Mouse (Mus musculus) limb, embryonic 15.5 days (tissue): ENCODE data around the gene Dnajc6. TPM values are rescaled to one million over a fixed set of nuclear protein-coding genes. Genes with fewer than 3 reads are reported as not detected.
A peak's percentile ranks its signal among the peaks of the same experiment; 100 is the strongest.

ENCODE experiments used
- ATAC-seq: fragments of 200-750 bp; cut with Nextera tagmentation; 2 replicates; pipeline ENCODE4 v1.8.0; 2017; ENCODE audit warnings: low read depth, moderate TSS enrichment; ENCODE audit not compliant: insufficient number of reproducible peaks, low FRiP score, low TSS enrichment
- H3K27ac ChIP-seq: fragments of 300-500 bp; sonication (generic); 2 replicates; pipeline ENCODE4 v1.5.1; 2015; ENCODE audit warnings: moderate library complexity, mild to moderate bottlenecking, inconsistent platforms
- H3K27me3 ChIP-seq: fragments of 300-500 bp; sonication (generic); 2 replicates; pipeline ENCODE4 v1.6.1; 2015; ENCODE audit warnings: inconsistent platforms
- H3K36me3 ChIP-seq: fragments of 300-500 bp; sonication (generic); 2 replicates; pipeline ENCODE4 v1.6.1; 2015; ENCODE audit warnings: inconsistent platforms
- H3K4me1 ChIP-seq: fragments of 300-500 bp; sonication (generic); 2 replicates; pipeline ENCODE4 v1.6.1; 2015; ENCODE audit warnings: inconsistent platforms
- H3K4me2 ChIP-seq: fragments of 300-500 bp; sonication (generic); 2 replicates; pipeline ENCODE4 v1.6.1; 2015; ENCODE audit warnings: mild to moderate bottlenecking, inconsistent platforms
- H3K4me3 ChIP-seq: fragments of 300-500 bp; sonication (generic); 2 replicates; pipeline ENCODE4 v1.5.1; 2015; ENCODE audit warnings: mild to moderate bottlenecking, inconsistent platforms
- H3K9ac ChIP-seq: fragments of 300-500 bp; sonication (generic); 2 replicates; pipeline ENCODE4 v1.6.1; 2015; ENCODE audit warnings: inconsistent platforms
- H3K9me3 ChIP-seq: fragments of 300-500 bp; sonication (generic); 2 replicates; pipeline ENCODE4 v1.6.1; 2016; ENCODE audit warnings: inconsistent platforms
- WGBS: fragments of 180-500 bp; shearing (Covaris S2); methylation state at CpG from one replicate; pipeline ENCODE4 v1.1.7; 2015; 5-methylcytosine and 5-hydroxymethylcytosine counted together
- polyA plus RNA-seq: library from polyadenylated mRNA; unstranded; fragments of >200 nt; fragmentation: Nextera tagmentation; extraction: Ambion mirVana; gene quantifications from 2 replicates; pipeline ENCODE4 v1.2.1, GENCODE M21; 2015

Gene Dnajc6
- polyA plus RNA-seq, 1 experiment from 2014 or later, result 1.3 TPM

- H3K4me3 ChIP-seq, result no peak overlapping the region
- no peaks in the 10 kb centered on the region for H3K27me3 ChIP-seq
- no peak overlapping the region for H3K4me2 ChIP-seq
- H3K9me3 ChIP-seq, result no peaks in the 10 kb centered on the region
- WGBS, result 89% methylated on average over 5 of the region's 5 CpGs
- H3K27ac ChIP-seq, result no peak overlapping the region
- no peak overlapping the region for H3K9ac ChIP-seq
- no peak for ATAC-seq
- H3K4me1 ChIP-seq, result no peaks in the 10 kb centered on the region
- H3K36me3 ChIP-seq, result peaks cover 11% of the 10 kb centered on the region; the same call in 1 of the 2 replicates
Observed at GRCm38 (mm10) chr4:101469242-101469641, 27.2 kb upstream of the Dnajc6 start.

- no peak for ATAC-seq
- Histone ChIP-seq H3K9ac (no peak overlapping the region), H3K9me3 (no peaks in the 10 kb centered on the region), H3K4me2 (no peak overlapping the region), H3K36me3 (0 out of 2 replicates have a peak, but pooled peaks cover 4% of the 10 kb centered on the region), H3K4me1 (no peaks in the 10 kb centered on the region), H3K27me3 (no peaks in the 10 kb centered on the region), H3K4me3 (no peak overlapping the region), H3K27ac (no peak overlapping the region)
- 59% methylated on average over 5 of the region's 5 CpGs for WGBS
Observed at GRCm38 (mm10) chr4:101470543-101470942, 25.9 kb upstream of the Dnajc6 start.

GRCm38 (mm10) chr4:101472767-101473166, 23.7 kb upstream of the Dnajc6 start:
- Histone ChIP-seq H3K4me3 (no peak overlapping the region), H3K27me3 (no peaks in the 10 kb centered on the region), H3K4me2 (no peak overlapping the region), H3K9ac (no peak overlapping the region), H3K36me3 (no peaks in the 10 kb centered on the region), H3K4me1 (no peaks in the 10 kb centered on the region), H3K9me3 (no peaks in the 10 kb centered on the region), H3K27ac (no peak overlapping the region)
- 69% methylated on average over 3 of the region's 3 CpGs for WGBS
- ATAC-seq, result no peak

GRCm38 (mm10) chr4:101490320-101490917, 6.0 kb upstream of the Dnajc6 start:
- no peak overlapping the region for H3K9ac ChIP-seq
- no peak overlapping the region for H3K4me2 ChIP-seq
- no peaks in the 10 kb centered on the region; the same call in 1 of the 2 replicates for H3K27me3 ChIP-seq
- 69% methylated on average over 8 of the region's 8 CpGs for WGBS
- no peaks in the 10 kb centered on the region; the same call in 1 of the 2 replicates for H3K4me1 ChIP-seq
- no peak; the same call in 1 of the 2 replicates for ATAC-seq
- no peaks in the 10 kb centered on the region for H3K36me3 ChIP-seq
- no peak overlapping the region for H3K27ac ChIP-seq
- no peak overlapping the region for H3K4me3 ChIP-seq
- H3K9me3 ChIP-seq, result no peaks in the 10 kb centered on the region

GRCm38 (mm10) chr4:101491704-101492103, 4.7 kb upstream of the Dnajc6 start:
- Histone ChIP-seq H3K4me3 (no peak overlapping the region), H3K4me2 (no peak overlapping the region), H3K9me3 (no peaks in the 10 kb centered on the region), H3K9ac (no peak overlapping the region), H3K27ac (no peak overlapping the region), H3K27me3 (peaks cover 11% of the 10 kb centered on the region), H3K4me1 (peaks cover 7% of the 10 kb centered on the region), H3K36me3 (no peaks in the 10 kb centered on the region)
- 65% methylated on average over 6 of the region's 6 CpGs for WGBS
- ATAC-seq, result no peak

- Histone ChIP-seq H3K4me1 (peaks cover 16% of the 10 kb centered on the region), H3K4me2 (no peak overlapping the region), H3K36me3 (no peaks in the 10 kb centered on the region), H3K27me3 (peaks cover 29% of the 10 kb centered on the region), H3K9me3 (no peaks in the 10 kb centered on the region), H3K4me3 (no peak overlapping the region), H3K27ac (no peak overlapping the region), H3K9ac (no peak overlapping the region)
- peak; percentile 15; the same call in 1 of the 2 replicates for ATAC-seq
Observed at GRCm38 (mm10) chr4:101493611-101494197, 2.7 kb upstream of the Dnajc6 start.

GRCm38 (mm10) chr4:101496188-101496533, 287 bp upstream of the Dnajc6 start:
- WGBS, result 2% methylated on average over 28 of the region's 28 CpGs
- H3K27me3 ChIP-seq, result peaks cover 35% of the 10 kb centered on the region
- ATAC-seq, result no peak

GRCm38 (mm10) chr4:101497336-101497735, 888 bp downstream of the Dnajc6 start:
- WGBS, result 5% methylated on average over 14 of the region's 14 CpGs
- ATAC-seq, result no peak
- H3K9me3 ChIP-seq, result no peaks in the 10 kb centered on the region
- peak overlapping the region; percentile 99 for H3K4me2 ChIP-seq
- peaks cover 16% of the 10 kb centered on the region for H3K4me1 ChIP-seq
- peak overlapping the region; percentile 54 for H3K4me3 ChIP-seq
- H3K27me3 ChIP-seq, result peaks cover 35% of the 10 kb centered on the region
- no peak overlapping the region for H3K9ac ChIP-seq
- H3K36me3 ChIP-seq, result no peaks in the 10 kb centered on the region
- H3K27ac ChIP-seq, result no peak overlapping the region

More at GRCm38 (mm10) chr4:101496188-101496533, 287 bp upstream of the Dnajc6 start:
- Histone ChIP-seq H3K4me3 (peak overlapping the region; percentile 54), H3K4me2 (peak overlapping the region; percentile 99), H3K9ac (peak overlapping the region; percentile 35), H3K4me1 (peaks cover 16% of the 10 kb centered on the region), H3K9me3 (no peaks in the 10 kb centered on the region), H3K36me3 (no peaks in the 10 kb centered on the region), H3K27ac (no peak overlapping the region)

GRCm38 (mm10) chr4:101504470-101505007, 8.1 kb downstream of the Dnajc6 start:
- H3K27me3 ChIP-seq, result 0 out of 2 replicates have a peak, but pooled peaks cover 3% of the 10 kb centered on the region
- no peak overlapping the region for H3K4me2 ChIP-seq
- no peaks in the 10 kb centered on the region for H3K9me3 ChIP-seq
- H3K4me1 ChIP-seq, result peaks cover 11% of the 10 kb centered on the region
- H3K4me3 ChIP-seq, result no peak overlapping the region
- H3K36me3 ChIP-seq, result no peaks in the 10 kb centered on the region
- no peak overlapping the region for H3K9ac ChIP-seq
- H3K27ac ChIP-seq, result no peak overlapping the region
- WGBS, result 69% methylated on average over 7 of the region's 7 CpGs
- ATAC-seq, result no peak

GRCm38 (mm10) chr4:101505966-101506365, 9.5 kb downstream of the Dnajc6 start:
- 51% methylated on average over 2 of the region's 2 CpGs for WGBS
- Histone ChIP-seq H3K4me3 (no peak overlapping the region), H3K27me3 (0 out of 2 replicates have a peak, but pooled peaks cover 5% of the 10 kb centered on the region), H3K36me3 (no peaks in the 10 kb centered on the region), H3K4me2 (no peak overlapping the region), H3K9me3 (no peaks in the 10 kb centered on the region), H3K4me1 (peaks cover 11% of the 10 kb centered on the region), H3K9ac (no peak overlapping the region), H3K27ac (no peak overlapping the region)
- no peak for ATAC-seq

GRCm38 (mm10) chr4:101506372-101506771, 9.9 kb downstream of the Dnajc6 start:
- no peak for ATAC-seq
- Histone ChIP-seq H3K27ac (no peak overlapping the region), H3K36me3 (no peaks in the 10 kb centered on the region), H3K4me3 (no peak overlapping the region), H3K9me3 (no peaks in the 10 kb centered on the region), H3K9ac (no peak overlapping the region), H3K4me1 (peaks cover 11% of the 10 kb centered on the region), H3K27me3 (0 out of 2 replicates have a peak, but pooled peaks cover 5% of the 10 kb centered on the region), H3K4me2 (no peak overlapping the region)
